Mouse (Mus musculus): ENCODE measurements around the gene Syt16. TPM values are rescaled to one million over a fixed set of nuclear protein-coding genes. Genes with fewer than 3 reads are reported as not detected.

The Syt16 gene
- total RNA-seq, 2 experiments from 2014 or later = 106 to 114 TPM

GRCm38 (mm10) chr12:73998128-73998456 is 631 bp downstream of the Syt16 start:
- no peak for DNase-seq (ENCODE audit: low spot score in 2 of 2)
- intact Hi-C loops (cut with DNase I) = no loop called here

- no peak for DNase-seq (ENCODE audit: low spot score in 2 of 2)
Observed at GRCm38 (mm10) chr12:74002449-74002848, 5.0 kb downstream of the Syt16 start.

GRCm38 (mm10) chr12:74009448-74009911 is 12.0 kb downstream of the Syt16 start:
- DNase-seq (ENCODE audit: low spot score in 2 of 2) = peak; percentile 51 to 57
- intact Hi-C loops (cut with DNase I) = no loop called here

More at GRCm38 (mm10) chr12:74002449-74002848, 5.0 kb downstream of the Syt16 start:
- intact Hi-C loops (cut with DNase I) = no loop called here

DNA sequence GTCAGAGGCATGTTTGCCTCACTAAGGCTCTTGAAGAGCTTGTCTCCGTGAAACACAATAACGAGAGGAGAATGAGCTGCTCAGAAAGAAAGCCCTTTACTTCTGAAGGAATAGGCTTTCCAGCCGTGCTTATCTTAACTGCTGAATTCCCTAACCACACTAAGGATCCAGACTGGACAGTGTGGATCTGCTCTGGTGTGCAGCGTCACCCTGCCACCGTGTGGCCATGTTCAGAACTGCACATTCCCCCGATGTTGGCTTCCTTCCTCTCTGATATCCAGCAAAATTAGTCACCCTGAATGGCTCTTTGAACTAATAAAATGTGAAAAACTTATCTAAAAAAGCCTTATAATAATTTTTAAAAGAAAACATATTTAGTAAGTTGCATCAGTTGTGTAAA is 16.3 kb downstream of the Syt16 start:
- DNase-seq (ENCODE audit: low spot score in 2 of 2) = peak; percentile 85 to 91
- intact Hi-C loops (cut with DNase I) = loop anchor here (2.0 to 10.0 kb wide), 2 partner anchors 311 to 449 kb away; no protein-coding TSS in a partner anchor

GRCm38 (mm10) chr12:74014739-74015270 is 17.3 kb downstream of the Syt16 start:
- DNase-seq (ENCODE audit: low spot score in 2 of 2) = no peak
- intact Hi-C loops (cut with DNase I) = loop anchor here (10.0 kb wide), 1 partner anchor 450 kb away; no protein-coding TSS in a partner anchor

DNA sequence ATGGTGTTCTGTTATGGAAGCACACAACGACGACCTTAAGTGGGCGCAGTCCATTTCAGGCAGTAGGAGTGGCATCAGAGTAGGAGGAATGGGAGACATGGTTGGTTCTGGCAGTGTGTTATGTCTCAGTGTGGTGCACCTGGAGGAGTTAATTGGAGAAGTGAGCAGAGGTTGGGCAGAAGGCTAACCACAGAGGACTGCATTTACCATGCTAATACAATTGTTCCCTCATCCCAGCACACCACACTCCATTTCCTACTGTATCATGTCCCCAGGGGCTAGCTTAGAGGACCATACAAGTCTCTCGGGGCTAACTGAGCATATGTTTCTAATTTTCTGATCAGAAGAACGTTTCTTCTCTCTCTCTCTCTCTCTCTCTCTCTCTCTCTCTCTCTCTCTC is 18.0 kb downstream of the Syt16 start:
- intact Hi-C loops (cut with DNase I) = loop anchor here (10.0 kb wide), 1 partner anchor 451 kb away; no protein-coding TSS in a partner anchor
- DNase-seq (ENCODE audit: low spot score in 2 of 2) = no peak

DNA sequence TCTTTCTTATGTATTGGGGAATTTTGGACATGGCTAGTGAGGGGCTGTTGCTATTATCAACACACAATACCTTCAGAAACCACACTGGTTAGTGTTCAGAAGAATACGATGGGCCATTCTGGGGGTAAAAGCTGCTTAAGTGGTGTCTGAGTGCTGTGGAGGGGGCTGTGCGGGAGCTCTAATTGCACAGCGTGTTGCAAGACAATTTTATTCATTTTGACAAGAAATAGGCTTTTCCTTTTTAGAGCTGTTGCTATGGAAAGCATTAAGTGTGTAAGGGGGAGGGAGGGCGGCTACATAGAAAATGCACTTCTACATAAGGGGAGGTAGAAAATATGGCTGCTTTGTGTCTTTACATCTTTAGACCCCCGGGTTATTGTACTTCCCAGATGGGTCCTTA is 25.8 kb downstream of the Syt16 start:
- DNase-seq (ENCODE audit: low spot score in 2 of 2) = no peak
- intact Hi-C loops (cut with DNase I) = no loop called here

DNA sequence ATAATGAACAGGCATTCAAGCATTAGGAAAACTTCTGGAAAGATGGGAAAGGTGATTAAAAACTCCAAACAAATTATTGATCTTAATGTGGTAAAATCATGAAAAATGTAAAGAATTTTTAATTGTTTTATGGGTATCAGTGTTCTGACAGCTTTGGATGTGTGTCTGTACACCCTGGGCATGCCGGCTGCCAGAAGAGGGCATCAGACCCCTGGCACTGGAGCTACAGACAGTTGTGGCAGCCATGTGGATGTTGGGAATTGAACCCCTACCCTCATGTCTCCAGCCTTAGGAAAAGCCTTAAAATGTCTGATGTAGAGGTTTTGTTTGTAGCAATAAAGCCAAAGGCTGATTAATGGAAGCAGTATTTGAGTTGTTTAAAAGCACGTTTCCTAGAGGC is 27.5 kb downstream of the Syt16 start:
- no peak for DNase-seq (ENCODE audit: low spot score in 2 of 2)
- intact Hi-C loops (cut with DNase I) = no loop called here

GRCm38 (mm10) chr12:74043225-74043624 is 45.8 kb downstream of the Syt16 start:
- intact Hi-C loops (cut with DNase I) = no loop called here
- no peak for DNase-seq (ENCODE audit: low spot score in 2 of 2)

DNA sequence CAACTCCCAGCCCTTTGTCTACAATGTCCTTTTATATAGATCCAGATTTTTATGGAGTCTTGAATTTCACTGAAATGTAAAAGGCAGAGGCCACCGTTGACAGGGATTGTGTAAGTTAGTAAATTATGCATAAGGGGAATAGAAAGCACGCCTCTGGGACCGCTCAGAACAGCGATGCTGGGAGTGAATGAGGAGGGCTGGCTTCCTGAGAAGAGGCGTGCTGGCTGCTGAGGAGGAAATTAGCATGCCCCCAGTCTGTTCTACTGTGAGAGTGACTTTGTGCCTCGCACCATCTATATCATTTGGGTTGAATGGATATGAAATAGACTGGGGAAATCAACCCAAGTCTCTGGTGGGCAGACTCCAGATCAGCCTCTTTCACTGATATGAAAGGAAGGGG is 46.3 kb downstream of the Syt16 start:
- intact Hi-C loops (cut with DNase I) = no loop called here
- peak; percentile 40 to 44 for DNase-seq (ENCODE audit: low spot score in 2 of 2)

DNA sequence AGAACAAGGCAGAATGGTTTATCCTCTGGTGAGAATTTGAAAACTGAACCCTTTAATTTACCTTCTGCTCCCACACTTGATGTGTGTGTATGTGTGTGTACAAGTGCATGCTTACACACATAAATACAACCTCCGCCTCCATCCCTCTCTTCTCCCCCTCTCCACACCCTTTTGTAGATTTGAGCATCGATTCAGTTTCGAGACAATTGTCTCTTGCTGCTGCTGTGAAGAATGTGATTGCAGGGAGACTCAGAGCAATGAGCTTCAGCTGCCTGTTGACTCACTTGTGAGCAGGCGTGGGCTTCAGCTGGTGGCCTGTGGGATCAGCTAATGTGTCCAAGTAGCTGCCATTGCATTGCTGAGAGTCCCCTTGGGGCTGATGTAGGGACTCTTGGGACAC is 46.8 kb downstream of the Syt16 start:
- no peak for DNase-seq (ENCODE audit: low spot score in 2 of 2)
- intact Hi-C loops (cut with DNase I) = no loop called here

DNA sequence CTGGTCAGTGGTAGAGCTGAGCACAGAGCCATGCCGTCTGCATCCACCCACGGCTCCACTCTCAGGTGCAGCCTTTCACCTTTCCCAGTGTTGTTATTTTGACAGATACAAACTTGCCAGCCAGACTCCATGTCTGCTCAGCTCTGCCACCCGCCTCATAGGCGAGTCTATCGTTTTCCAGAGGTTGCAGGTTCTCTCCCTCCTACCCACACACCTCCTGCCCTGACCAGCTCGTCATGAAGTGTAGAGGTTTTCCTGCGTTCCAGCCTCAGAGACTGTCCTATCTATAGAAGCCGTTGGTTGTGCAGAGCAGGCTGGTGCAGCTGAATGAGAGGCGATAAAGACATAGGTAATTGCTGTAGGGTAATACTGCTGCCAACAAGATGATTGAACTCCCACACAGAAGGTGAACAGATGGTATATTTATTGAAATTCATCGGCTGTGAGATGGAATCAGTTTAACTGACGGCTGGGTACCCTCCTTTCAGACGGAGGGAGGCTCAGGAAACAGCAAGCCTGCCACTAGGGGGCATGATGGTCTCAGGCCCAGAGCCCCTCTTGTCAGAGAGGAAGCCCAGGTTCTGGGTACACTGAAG is 58.0 kb downstream of the Syt16 start:
- peak; percentile 86 to 90 for DNase-seq (ENCODE audit: low spot score in 2 of 2)
- intact Hi-C loops (cut with DNase I) = loop anchor here (5.0 kb wide), 2 partner anchors 52 to 237 kb away; no protein-coding TSS in a partner anchor

GRCm38 (mm10) chr12:74056162-74056561 is 58.7 kb downstream of the Syt16 start:
- no peak for DNase-seq (ENCODE audit: low spot score in 2 of 2)
- intact Hi-C loops (cut with DNase I) = loop anchor here (5.0 kb wide), 2 partner anchors 51 to 236 kb away; no protein-coding TSS in a partner anchor

DNA sequence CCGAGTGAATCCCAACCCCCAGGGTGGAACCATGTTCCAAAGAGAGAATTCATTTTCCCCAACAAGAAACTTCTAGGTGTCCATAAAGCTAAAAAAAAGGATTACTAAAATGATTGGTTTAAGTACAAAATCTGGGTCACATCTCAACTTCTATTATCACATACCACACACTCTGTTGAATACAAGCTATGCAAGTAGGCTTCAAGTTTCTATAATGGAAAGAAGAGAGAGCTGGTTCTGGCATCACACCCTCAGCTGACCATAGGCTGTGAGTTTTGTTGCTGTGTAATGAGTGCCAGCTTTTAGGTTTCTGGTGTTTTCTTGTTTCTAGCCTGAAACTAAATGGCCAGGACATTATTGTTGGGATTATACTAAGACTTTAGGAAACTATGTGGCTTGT is 65.1 kb downstream of the Syt16 start:
- DNase-seq (ENCODE audit: low spot score in 2 of 2) = no peak
- intact Hi-C loops (cut with DNase I) = no loop called here

- intact Hi-C loops (cut with DNase I) = no loop called here
- no peak for DNase-seq (ENCODE audit: low spot score in 2 of 2)
Observed at GRCm38 (mm10) chr12:74068912-74069311, 71.5 kb downstream of the Syt16 start.

DNA sequence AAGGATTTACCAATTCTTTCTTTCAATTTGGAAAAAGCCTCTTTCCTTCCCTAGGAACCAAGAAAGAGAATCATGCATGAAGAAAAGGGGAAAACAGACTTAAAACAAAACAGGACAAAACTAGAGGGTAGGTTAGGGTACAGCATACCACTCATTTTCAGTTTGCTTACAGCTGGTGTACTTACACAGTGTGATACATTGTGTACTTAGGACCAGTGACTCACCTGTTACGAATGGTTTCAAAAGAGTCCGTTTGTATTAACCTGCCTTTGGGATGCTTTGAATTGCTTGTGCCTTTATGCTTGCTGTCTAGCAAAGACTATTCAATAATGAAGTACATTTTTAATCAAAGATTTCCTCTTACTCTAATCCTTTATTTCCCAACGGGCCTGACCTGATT is 78.1 kb downstream of the Syt16 start:
- intact Hi-C loops (cut with DNase I) = no loop called here
- no peak for DNase-seq (ENCODE audit: low spot score in 2 of 2)

DNA sequence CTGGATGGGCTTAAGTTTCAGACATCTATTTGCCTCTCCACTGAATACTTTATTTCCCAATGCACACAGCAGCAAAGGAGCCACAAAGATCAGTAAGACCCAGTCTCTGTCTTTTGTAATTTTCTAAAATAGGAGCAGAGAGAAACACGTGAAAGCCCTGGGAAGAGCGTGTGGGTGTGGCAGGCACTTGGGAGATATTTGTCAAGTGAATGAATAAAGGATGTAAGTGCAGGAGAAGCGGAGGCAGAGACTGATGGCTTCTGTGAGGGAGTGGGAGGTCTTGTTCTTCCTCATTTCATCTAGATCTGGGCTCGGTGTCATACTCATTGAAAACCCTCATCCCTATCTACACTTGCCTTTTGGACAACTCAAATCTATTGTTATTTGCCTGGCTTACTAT is 78.6 kb downstream of the Syt16 start:
- DNase-seq (ENCODE audit: low spot score in 2 of 2) = peak; percentile 46 to 62
- intact Hi-C loops (cut with DNase I) = no loop called here

DNA sequence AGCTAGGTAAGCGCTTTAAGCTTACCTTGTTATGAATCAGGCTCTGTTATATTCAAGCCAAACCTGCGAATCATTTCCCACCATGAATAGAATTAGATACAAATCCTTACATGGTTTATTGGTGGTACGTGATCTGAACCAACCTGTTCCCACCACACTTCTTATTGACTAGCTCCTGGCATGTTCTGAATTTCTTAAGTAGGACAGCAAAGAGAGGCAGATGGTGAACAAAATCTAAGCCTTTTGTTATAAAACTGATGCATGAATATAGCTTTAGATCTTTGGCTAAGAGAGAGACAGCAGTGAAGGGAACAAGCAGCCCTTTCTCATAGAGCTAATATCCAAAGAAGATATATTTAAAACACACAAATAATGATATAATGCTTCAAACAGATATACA is 83.7 kb downstream of the Syt16 start:
- intact Hi-C loops (cut with DNase I) = no loop called here
- no peak for DNase-seq (ENCODE audit: low spot score in 2 of 2)

GRCm38 (mm10) chr12:74084389-74084788 is 86.9 kb downstream of the Syt16 start:
- intact Hi-C loops (cut with DNase I) = no loop called here
- DNase-seq (ENCODE audit: low spot score in 2 of 2) = no peak

DNA sequence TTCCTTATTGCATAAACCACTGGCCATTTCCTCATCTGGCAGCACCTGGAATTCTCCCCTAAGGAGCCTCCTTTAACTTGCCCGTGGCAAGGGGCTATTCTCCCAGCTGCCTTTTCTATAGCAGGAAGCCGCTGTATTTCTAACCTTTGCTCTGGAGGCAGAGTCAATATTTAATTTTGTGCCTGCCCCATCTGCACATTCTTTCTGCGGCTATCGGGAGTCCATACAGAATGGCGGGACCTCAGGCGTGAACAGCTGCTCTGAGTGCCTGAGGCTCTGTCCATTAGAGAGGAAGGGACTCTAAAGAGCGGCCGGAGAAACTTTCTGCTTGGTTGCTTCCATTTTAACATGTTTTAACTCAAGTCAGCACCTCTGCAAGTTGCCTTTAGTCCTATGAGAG is 89.6 kb downstream of the Syt16 start:
- DNase-seq (ENCODE audit: low spot score in 2 of 2) = no peak
- intact Hi-C loops (cut with DNase I) = no loop called here

DNA sequence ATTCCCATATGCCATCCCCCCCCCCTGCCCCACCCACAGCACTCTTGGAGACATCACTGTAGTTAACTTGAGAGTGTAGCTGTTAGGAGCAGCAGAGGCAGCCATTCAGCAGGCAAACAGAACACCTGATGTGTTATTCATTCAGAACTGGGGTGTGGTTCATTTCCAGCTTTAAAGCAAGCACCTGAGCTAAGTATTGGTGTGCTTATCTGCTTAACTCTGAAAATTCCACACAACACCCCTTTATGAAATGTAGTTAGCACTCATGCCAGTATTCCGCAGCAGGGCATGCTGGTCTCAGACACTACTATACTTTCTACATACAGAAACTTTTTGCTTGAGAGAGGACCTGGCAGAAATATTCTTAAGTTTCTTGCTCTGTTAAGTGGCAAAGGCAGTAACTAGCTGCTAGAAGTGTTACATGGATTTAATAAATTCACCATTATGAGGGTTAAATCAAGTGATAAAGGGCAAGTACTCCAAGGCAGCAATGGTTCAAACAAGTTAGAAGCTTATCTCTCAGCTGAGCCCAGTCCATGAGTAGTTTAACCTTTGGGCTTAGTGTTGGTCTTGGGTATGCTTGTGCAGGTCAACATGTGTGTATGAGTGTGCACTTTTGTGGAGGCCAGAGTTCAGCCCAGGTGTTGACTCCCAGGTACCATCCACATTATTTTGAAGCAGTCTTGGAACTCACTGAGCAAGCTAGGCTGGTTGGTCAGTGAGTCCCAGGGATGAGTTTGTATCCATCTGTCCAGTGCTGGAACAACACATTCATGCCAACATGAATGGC is 92.1 kb downstream of the Syt16 start:
- DNase-seq (ENCODE audit: low spot score in 2 of 2) = no peak
- intact Hi-C loops (cut with DNase I) = no loop called here

Data from left cerebral cortex, postnatal 14 days (tissue).